Mouse (Mus musculus): ENCODE measurements at regions not wholly inside any gene's neighbourhood (a gene's known extent, or its start where the extent isn't known, plus 50 kb on each side); places are given as distances from the start of the nearest gene placed in this dataset.

- TF ChIP-seq POLR2A (IDR thresholded peaks at IDR 0.05; ENCODE audit: control insufficient read depth, extremely low read depth, insufficient read depth, low read length, poor library complexity) (no peak), CTCF (IDR thresholded peaks at IDR 0.05; ENCODE audit: borderline replicate concordance, control insufficient read depth, extremely low read depth, insufficient read depth, low read length, poor library complexity) (no peak)
Observed at GRCm38 (mm10) chr15:62096778-62097177, 1174.0 kb upstream of the A1bg start.
